Mouse (Mus musculus) erythroblast, embryonic 14.5 days (primary cell): ENCODE data around the gene Syde2.

ENCODE experiments used
- GATA1 ChIP-seq: IDR thresholded peaks from 2 replicates; pipeline ENCODE4 v1.6.1; 2012; ENCODE audit warnings: low read length, inconsistent platforms, mixed read lengths
- TAL1 ChIP-seq: IDR thresholded peaks from 3 replicates; pipeline ENCODE4 v1.6.1; 2012; ENCODE audit warnings: low read length, inconsistent platforms, mixed read lengths

GRCm38 (mm10) chr3:145969031-145969501 is 18.6 kb upstream of the Syde2 start:
- TF ChIP-seq GATA1 (no peak), TAL1 (no peak)
